Mouse (Mus musculus): ENCODE measurements at regions not wholly inside any gene's neighbourhood (a gene's known extent, or its start where the extent isn't known, plus 50 kb on each side); places are given as distances from the start of the nearest gene placed in this dataset.

DNA sequence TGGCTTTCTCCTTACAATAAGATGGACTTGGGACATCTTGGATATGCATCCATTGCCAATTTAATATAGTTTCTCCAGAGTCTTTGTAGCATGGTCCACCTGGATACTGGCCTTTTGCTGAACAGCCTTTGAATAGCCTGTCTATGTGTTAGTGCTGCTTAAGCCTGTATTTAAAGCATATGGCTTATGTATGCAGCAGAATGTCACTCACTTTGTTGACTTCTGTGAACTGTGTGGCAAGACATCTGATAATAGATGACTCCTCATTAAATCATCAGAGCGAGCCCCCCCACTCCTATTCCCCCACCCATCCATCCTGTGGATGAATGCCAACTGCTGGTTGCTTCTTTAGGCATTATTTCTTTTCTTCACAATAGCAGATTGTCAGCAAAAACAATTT, 268.2 kb upstream of the Bmp2 start:
- TF ChIP-seq CTCF (IDR thresholded peaks at IDR 0.05; ENCODE audit: insufficient read depth, low read length) (no peak), POLR2A (IDR thresholded peaks at IDR 0.05; ENCODE audit: borderline replicate concordance, extremely low read depth, low read depth, low read length) (no peak)
